Mouse (Mus musculus) erythroid progenitor cell, adult 5-6 weeks (primary cell): ENCODE measurements around the gene Kif3c. TPM values are rescaled to one million over a fixed set of nuclear protein-coding genes. Genes with fewer than 3 reads are reported as not detected.

Source experiments
- ATAC-seq: replicated peaks from 2 replicates; pipeline ENCODE4 v1.8.0; 2016; ENCODE audit warnings: moderate number of reproducible peaks, mild to moderate bottlenecking, moderate TSS enrichment, inconsistent platforms; ENCODE audit not compliant: poor library complexity, low FRiP score, severe bottlenecking
- total RNA-seq, 2 experiments: library from RNA; stranded (forward) in 1 of 2; stranded (reverse) in 1 of 2; fragments of 150-400 nt in 1 of 2; fragments of 186-747, 209-891 nt in 1 of 2; gene quantifications; 2 replicates each; pipeline versions ENCODE4 v1.2.3 to v1.2.4; 2015 to 2017; ENCODE audit warnings: low replicate concordance in 2 of 2

Kif3c gene
- total RNA-seq, 2 experiments from 2014 or later: 1.7 TPM; not detected in 1

GRCm38 (mm10) chr12:3414956-3415355 is 50.0 kb downstream of the Kif3c start:
- ATAC-seq: no peak

GRCm38 (mm10) chr12:3418761-3419160 is 53.8 kb downstream of the Kif3c start:
- ATAC-seq: no peak

- ATAC-seq: no peak
Measured at GRCm38 (mm10) chr12:3420519-3420918, 55.6 kb downstream of the Kif3c start.

GRCm38 (mm10) chr12:3422786-3423185 is 57.9 kb downstream of the Kif3c start:
- ATAC-seq: no peak

GRCm38 (mm10) chr12:3424179-3424578 is 59.2 kb downstream of the Kif3c start:
- no peak for ATAC-seq

GRCm38 (mm10) chr12:3425375-3426341 is 60.7 kb downstream of the Kif3c start:
- no peak for ATAC-seq

GRCm38 (mm10) chr12:3426530-3427034 is 61.6 kb downstream of the Kif3c start, which contains the start of gene Asxl2:
Gene Asxl2, plus strand, starts transcription at chr12:3426857.
- ATAC-seq: peak; percentile 95

- ATAC-seq: peak; percentile 79
Measured at GRCm38 (mm10) chr12:3427067-3427889, 62.3 kb downstream of the Kif3c start.

- ATAC-seq: no peak
Measured at GRCm38 (mm10) chr12:3427891-3428775, 63.2 kb downstream of the Kif3c start.

GRCm38 (mm10) chr12:3429681-3430442 is 64.9 kb downstream of the Kif3c start:
- no peak for ATAC-seq

GRCm38 (mm10) chr12:3430443-3430753 is 65.5 kb downstream of the Kif3c start:
- ATAC-seq: no peak

GRCm38 (mm10) chr12:3430985-3431384 is 66.1 kb downstream of the Kif3c start:
- no peak for ATAC-seq

- no peak for ATAC-seq
Measured at GRCm38 (mm10) chr12:3433736-3434135, 68.8 kb downstream of the Kif3c start.

- ATAC-seq: no peak
Measured at GRCm38 (mm10) chr12:3436446-3436845, 71.5 kb downstream of the Kif3c start.

- peak; percentile 68 for ATAC-seq
Measured at GRCm38 (mm10) chr12:3437815-3438214, 72.9 kb downstream of the Kif3c start.

- ATAC-seq: no peak
Measured at GRCm38 (mm10) chr12:3440916-3441315, 76.0 kb downstream of the Kif3c start.

- no peak for ATAC-seq
Measured at GRCm38 (mm10) chr12:3441361-3441760, 76.4 kb downstream of the Kif3c start.

GRCm38 (mm10) chr12:3453554-3453953 is 88.6 kb downstream of the Kif3c start:
- ATAC-seq: no peak
